Mouse (Mus musculus): Measurements from ENCODE around the gene Smc4. TPM values are rescaled to one million over a fixed set of nuclear protein-coding genes. Genes with fewer than 3 reads are reported as not detected.

Smc4 gene
- polyA plus RNA-seq, 1 experiment from 2014 or later: 131 TPM

DNA sequence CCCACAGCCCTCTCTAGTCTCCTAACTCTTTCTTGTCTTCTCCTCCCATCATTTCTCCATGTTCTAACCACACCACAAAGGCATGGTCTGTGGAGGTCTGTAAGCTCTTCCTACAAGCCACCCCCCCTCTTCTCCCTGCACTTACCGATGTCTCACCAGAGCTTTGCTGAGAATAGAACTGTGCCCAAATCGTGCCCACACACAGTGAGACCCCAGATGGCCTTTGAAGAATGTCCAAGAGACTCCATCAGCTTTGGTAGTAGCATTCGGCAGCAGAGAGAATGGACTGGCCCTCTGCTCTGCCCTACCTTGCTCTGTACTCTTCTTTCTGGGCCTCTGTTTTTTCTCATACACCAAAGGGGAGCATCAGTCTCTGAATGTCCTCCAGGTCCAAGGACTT is 51.3 kb downstream of the Smc4 start:
- 84% methylated on average over 3 of the region's 3 CpGs for WGBS
- H3K4me3 ChIP-seq: no peak overlapping the region
- H3K36me3 ChIP-seq: no peaks in the 10 kb centered on the region
- no peak for ATAC-seq (ENCODE audit: low FRiP score)
- no peaks in the 10 kb centered on the region for H3K27me3 ChIP-seq
- H3K9ac ChIP-seq: no peak overlapping the region
- no peaks in the 10 kb centered on the region for H3K4me1 ChIP-seq
- no peak overlapping the region for H3K4me2 ChIP-seq (replicated peaks)
- H3K9me3 ChIP-seq (replicated peaks): no peaks in the 10 kb centered on the region
- no peak overlapping the region for H3K27ac ChIP-seq

DNA sequence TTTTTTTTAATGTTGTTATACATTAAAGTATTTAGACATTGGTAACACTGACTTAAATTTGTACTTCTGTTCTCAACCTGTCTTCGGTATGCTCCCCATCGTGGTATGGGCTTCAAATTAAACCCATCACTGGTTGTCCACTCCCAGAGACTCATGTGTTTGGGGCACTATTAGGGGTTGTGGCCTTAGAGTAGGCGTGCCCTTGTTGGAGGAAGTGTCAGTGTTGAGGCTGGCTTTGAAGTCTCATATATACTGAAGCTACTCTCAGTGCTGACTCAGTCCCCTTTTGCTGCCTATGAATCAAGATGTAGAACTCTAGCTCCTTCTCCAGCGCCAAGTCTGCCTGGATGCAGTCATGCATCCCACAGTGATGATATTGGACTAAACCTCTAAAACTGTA is 56.1 kb downstream of the Smc4 start:
- Histone ChIP-seq H3K36me3 (no peaks in the 10 kb centered on the region), H3K4me3 (no peak overlapping the region)
- ATAC-seq (ENCODE audit: low FRiP score): no peak

DNA sequence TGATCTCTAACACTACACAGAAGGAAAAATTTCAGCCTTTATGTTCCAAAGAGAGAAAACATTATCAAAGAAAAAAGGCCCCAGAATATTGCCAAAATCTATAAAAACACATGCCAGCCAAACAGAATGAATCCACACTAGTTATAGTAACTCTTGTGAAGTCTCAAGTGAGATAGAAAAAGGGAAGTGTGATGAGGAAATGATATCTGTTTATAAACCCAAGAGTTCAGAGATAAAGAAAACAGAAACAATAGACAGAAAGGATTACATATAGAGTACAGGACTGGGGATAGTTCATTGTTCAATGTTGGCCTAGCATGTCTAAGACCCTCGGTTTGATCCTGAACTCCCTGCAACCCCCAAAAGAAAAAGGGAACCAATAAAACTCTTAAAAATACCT is 58.2 kb downstream of the Smc4 start:
- Histone ChIP-seq H3K27me3 (no peaks in the 10 kb centered on the region), H3K4me3 (no peak overlapping the region), H3K27ac (no peak overlapping the region), H3K4me2 (replicated peaks) (no peak overlapping the region), H3K9me3 (replicated peaks) (no peaks in the 10 kb centered on the region), H3K9ac (no peak overlapping the region), H3K36me3 (no peaks in the 10 kb centered on the region), H3K4me1 (no peaks in the 10 kb centered on the region)
- 95% methylated on average over 1 of the region's 1 CpGs for WGBS
- ATAC-seq (ENCODE audit: low FRiP score): no peak

More for the DNA sequence above, 56.1 kb downstream of the Smc4 start:
- no peak overlapping the region for H3K9ac ChIP-seq
- no peak overlapping the region for H3K4me2 ChIP-seq (replicated peaks)
- WGBS: 91% methylated on average over 4 of the region's 4 CpGs
- H3K4me1 ChIP-seq: no peaks in the 10 kb centered on the region
- H3K27me3 ChIP-seq: no peaks in the 10 kb centered on the region
- no peak overlapping the region for H3K27ac ChIP-seq
- no peaks in the 10 kb centered on the region for H3K9me3 ChIP-seq (replicated peaks)

DNA sequence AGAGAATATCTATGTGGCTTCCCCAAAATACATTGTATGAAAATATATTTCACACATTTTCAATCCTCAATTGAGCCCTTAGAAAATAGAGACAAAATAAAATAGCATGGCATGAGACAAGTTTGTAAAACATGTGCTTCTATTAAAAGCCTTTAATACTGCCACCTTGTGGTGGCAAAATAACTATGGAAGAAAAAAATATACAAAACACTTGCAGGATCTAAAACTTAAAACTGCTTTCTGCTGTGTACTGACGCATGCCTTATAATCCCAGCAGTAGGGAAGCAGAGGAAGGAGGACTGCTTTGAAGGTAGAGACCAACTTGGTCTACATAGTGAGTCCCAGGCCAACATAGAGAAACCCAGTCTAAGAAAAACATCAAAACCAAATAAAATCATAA is 59.5 kb downstream of the Smc4 start:
- H3K36me3 ChIP-seq: no peaks in the 10 kb centered on the region
- H3K4me2 ChIP-seq (replicated peaks): no peak overlapping the region
- WGBS: 80% methylated on average over 1 of the region's 1 CpGs
- no peak overlapping the region for H3K4me3 ChIP-seq
- no peaks in the 10 kb centered on the region for H3K27me3 ChIP-seq
- H3K27ac ChIP-seq: no peak overlapping the region
- H3K9ac ChIP-seq: no peak overlapping the region
- no peaks in the 10 kb centered on the region for H3K4me1 ChIP-seq
- no peaks in the 10 kb centered on the region for H3K9me3 ChIP-seq (replicated peaks)
- no peak for ATAC-seq (ENCODE audit: low FRiP score)

MicroRNAs within 50 kb of the gene (microRNA counts, 519-probe panel; counts per million panel counts)
- microRNA mmu-miR-15b: 6,191 counts per million, percentile 97 among the panel's probes with 10 or more counts

Small RNAs within 50 kb of the gene (microRNA-seq; reads per million reads assigned to microRNA genes)
- gene Mir15b (1,235 reads per million, percentile 76 among the genes with 10 or more reads in this experiment), gene Mir16-2 (674 reads per million, percentile 70 among the genes with 10 or more reads in this experiment)

Other genes starting within 250 kb of the Smc4 start
- gene 1110032F04Rik, start 135.2 kb upstream of the Smc4 start, polyA plus RNA-seq (2016; fragmentation: Nextera tagmentation; extraction: Ambion mirVana): 3.5 and 4.5 TPM in 2 replicates
- 15.9 and 18.2 TPM in 2 replicates for gene Ift80, start 168 bp upstream of the Smc4 start, polyA plus RNA-seq (2016; fragmentation: Nextera tagmentation; extraction: Ambion mirVana)
- 122 and 125 TPM in 2 replicates for gene Trim59, start 40.0 kb downstream of the Smc4 start, polyA plus RNA-seq (2016; fragmentation: Nextera tagmentation; extraction: Ambion mirVana)
- gene Kpna4, start 122.4 kb downstream of the Smc4 start, polyA plus RNA-seq (2016; fragmentation: Nextera tagmentation; extraction: Ambion mirVana): 54.1 and 58.4 TPM in 2 replicates
- not detected in 2 replicates for gene Arl14, start 217.7 kb downstream of the Smc4 start, polyA plus RNA-seq (2016; fragmentation: Nextera tagmentation; extraction: Ambion mirVana)

All from hindbrain, embryonic 12.5 days (tissue).